Mouse (Mus musculus) left cerebral cortex, adult 9 months (tissue): ENCODE measurements at regions not wholly inside any gene's neighbourhood (a gene's known extent, or its start where the extent isn't known, plus 50 kb on each side); places are given as distances from the start of the nearest gene placed in this dataset.

ENCODE experiments used
- DNase-seq, 2 experiments: peaks; one replicate each; pipeline ENCODE4 v3.0.0; 2022; ENCODE audit warnings: low spot score in 2 of 2

DNA sequence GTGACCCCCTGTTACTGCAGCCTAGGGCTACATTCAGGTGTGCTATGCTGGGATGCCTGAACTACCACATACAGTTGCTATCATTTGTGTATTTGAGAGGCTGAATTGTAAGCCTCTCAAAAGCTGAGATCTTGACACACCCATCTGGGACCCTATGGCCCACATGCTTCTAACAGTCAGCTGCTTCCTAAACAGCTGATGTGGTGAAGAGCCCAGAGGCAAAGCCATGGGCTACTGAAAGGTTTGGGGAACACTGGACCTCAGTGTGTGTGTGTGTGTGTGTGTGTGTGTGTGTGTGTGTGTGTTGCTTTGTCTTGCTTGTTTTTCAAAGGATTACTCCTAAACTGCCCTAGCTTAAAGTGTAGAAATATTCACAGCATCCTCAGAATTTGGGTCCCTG is 75.0 kb downstream of the Lbh start:
- no peak for DNase-seq

GRCm38 (mm10) chr17:72993626-72994025 is 75.5 kb downstream of the Lbh start:
- DNase-seq = no peak

GRCm38 (mm10) chr17:72996539-72996938 is 78.4 kb downstream of the Lbh start:
- no peak for DNase-seq

DNA sequence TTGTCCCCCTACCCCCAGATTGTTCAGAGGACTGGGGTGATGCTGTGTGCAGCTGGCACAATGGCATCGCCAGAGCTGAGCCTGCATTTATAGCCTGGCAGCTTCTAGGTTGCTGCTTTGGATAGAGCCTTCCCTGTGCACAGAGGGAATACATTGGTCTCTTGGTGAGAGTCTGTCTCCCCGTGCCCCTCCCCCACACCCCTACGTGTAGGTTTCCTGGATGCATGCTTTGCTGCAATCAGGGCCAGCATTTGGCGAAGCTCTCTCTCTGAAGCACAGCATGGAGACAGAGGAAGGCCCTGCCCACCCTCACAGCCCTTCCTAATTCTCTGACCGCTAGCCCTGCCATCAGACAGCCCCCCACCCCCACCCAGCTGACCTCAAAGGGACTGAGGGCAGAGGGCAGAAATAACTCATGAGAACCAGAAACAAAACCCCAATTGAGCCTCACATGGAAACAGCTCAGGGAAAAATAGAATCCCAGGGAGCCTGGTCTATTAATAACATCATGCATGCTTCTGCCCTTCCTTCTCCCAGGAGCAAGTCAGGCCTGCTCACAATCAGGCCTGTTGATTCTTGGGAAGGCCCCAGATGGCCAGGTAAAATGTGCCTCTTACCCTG is 79.3 kb downstream of the Lbh start:
- no peak for DNase-seq

GRCm38 (mm10) chr17:73005100-73005499 is 87.0 kb downstream of the Lbh start:
- no peak for DNase-seq

DNA sequence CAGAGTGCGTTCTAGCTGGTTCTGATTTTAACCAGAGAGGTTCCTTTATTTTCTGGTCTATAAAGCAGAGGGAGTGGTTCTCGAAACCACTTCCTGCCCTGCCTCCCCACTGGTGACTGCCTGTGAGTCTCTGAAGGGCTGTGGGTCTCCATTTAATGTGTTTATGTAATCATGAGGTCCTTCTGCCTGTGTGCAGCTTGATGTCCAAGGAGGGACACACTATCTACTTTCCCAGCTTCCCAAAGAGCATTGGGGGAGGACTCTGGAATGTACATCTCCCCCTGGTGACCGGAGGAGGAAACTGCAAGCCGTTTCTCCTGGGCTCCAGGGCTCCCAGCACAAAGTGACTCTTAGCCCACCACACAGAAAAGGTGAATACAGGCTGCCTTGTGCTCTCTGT is 90.8 kb downstream of the Lbh start:
- DNase-seq = peak in 1 of 2 experiments; percentile 60

GRCm38 (mm10) chr17:73009962-73010361 is 91.9 kb downstream of the Lbh start:
- no peak for DNase-seq

DNA sequence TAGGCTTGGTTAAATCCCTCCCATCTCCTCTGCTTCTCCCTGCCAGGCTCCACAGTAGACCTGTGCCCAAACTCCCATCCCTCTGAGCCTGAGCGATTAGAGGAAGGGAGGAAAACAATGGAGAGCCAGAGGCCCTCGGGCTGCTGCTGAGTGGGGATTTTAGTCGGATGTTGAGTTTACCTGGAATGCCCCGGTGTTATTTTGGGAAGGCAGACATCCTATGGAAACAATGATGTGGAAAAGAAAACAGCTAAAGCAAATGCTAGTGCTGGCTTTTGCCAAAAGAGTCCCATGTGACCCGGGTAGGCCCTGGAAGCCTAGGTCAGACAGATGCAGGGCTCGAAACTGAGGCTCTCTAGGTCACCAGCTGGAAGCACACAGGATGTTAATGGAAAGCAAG is 94.3 kb downstream of the Lbh start:
- no peak for DNase-seq

- no peak for DNase-seq
These were observed 94.8 kb upstream of the Lclat1 start for GRCm38 (mm10) chr17:73012954-73013353.

DNA sequence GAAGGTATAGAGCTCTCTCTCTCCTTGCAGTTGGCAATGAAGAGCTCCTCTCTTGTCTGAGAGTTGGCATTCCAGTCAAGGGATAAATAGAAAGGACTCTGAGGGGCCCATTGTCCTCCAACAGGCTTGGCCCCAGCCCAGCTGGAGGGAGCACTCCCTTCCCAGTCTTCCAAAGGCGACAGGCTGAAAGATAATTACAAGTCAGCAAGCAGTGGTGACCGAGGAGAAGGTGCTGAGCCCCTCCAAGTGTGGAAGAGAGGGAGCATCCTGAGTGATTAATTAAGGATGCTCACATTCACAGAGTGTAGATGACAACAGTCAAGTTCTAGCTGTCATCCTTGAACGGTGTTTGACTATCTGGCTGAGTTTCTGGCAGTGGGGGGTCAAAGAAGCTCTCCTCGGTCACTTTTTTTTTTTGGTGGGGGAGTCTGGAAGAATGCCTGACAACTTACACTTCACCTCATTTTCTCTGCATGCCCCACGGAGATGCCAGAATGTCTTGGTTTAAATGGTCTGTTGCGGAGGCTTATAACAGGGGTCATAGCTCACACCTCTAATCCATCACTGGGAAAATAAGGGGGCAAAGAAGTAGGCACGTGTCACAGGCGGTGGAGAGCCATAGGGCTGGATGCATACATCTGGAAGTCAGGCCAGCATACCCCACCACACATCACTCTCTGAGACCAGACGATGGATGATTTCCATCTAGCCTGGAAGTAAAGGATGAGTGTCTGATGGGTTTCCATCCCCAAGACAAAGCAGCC is 93.5 kb upstream of the Lclat1 start:
- no peak for DNase-seq

- DNase-seq = no peak
These were observed 90.6 kb upstream of the Lclat1 start for GRCm38 (mm10) chr17:73017173-73017572.

DNA sequence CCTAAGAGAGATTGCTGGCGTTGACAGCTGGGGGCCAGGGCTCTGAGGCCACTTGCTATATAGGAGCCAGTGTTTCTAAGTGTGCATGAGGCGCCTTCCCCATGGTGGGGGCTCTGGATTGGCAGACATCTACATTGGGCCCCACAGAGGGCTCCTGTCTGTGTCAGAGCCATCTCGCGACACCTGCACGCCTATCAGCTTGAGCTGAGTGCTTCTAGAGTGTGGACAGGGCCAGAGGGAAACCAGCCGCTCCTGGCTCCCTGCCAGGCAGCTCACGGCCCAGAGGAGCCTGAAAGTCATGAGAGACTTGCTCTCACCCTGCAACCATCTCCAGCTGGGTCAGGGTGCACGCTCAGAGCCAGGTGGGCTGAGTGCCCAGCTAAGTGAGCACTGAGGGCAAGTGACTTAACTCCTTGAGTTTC is 85.1 kb upstream of the Lclat1 start:
- no peak for DNase-seq

GRCm38 (mm10) chr17:73023362-73024107 is 84.2 kb upstream of the Lclat1 start:
- no peak for DNase-seq

GRCm38 (mm10) chr17:73027122-73027521 is 80.7 kb upstream of the Lclat1 start:
- no peak for DNase-seq

DNA sequence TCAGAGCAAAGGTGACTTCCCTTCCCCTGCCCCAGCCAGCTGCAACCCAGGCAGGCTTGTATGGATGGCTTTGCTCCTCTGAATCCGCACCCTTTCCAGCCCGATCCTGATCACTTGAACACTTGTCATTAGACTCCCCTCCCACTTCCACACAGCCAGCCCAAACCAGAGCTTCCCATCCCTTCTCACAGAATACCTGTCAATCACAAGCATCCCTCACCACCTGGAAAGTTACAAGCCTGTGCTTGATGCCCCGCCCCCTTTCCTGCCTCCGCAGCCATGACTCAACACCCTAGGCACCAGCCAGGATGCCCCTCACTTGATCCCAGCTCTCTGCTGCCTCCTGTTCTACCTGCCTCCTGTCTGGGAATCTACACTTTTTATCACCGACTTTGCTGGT is 76.0 kb upstream of the Lclat1 start:
- peak in 1 of 2 experiments; percentile 27 for DNase-seq

- DNase-seq = no peak
These were observed 75.5 kb upstream of the Lclat1 start for GRCm38 (mm10) chr17:73032326-73032725.

DNA sequence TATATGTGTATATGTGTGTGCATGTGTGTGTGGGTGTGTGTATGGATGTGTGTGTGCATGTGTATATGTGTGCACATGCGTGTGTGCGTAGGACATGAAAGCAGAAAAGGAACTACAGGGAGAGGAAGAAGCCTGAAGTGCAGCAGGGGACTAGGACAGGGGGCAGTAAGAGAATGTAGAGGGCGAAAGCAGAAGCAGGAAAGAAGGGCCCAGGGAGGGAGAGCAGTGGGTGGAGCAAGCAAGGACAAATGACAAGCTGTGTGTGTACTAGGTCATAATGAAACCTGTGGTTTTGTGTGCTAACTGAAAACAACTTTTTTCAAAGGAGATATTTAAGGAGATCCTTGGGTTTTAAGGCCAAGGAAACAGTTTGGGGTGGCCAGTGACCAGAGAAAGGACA is 73.4 kb upstream of the Lclat1 start:
- DNase-seq = peak in 1 of 2 experiments; percentile 19

DNA sequence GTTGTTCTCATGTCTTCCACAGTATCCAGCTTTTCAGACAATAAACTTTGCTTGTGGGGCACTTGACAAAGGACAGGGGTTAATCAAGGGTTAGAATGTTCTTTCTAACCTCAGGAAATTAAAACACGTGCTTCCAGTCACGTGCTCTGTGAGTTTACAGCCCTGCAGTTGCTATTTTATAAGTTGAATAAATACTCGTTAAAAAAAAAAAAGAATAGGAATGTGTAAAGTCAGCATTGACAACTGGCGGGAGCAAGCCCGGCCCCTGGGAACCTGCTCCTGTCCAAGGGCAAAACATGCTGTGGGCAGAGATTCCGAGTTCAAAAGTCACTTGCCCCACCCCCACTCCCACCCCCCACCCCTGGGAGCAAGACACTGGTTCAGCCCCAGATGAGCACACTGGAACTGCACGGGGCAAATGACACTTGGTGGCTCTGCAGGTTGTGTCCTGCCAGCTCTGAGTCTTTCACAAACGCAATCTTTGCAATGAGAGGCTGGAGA is 72.8 kb upstream of the Lclat1 start:
- DNase-seq = no peak

- DNase-seq = no peak
These were observed 70.9 kb upstream of the Lclat1 start for GRCm38 (mm10) chr17:73036845-73037244.

DNA sequence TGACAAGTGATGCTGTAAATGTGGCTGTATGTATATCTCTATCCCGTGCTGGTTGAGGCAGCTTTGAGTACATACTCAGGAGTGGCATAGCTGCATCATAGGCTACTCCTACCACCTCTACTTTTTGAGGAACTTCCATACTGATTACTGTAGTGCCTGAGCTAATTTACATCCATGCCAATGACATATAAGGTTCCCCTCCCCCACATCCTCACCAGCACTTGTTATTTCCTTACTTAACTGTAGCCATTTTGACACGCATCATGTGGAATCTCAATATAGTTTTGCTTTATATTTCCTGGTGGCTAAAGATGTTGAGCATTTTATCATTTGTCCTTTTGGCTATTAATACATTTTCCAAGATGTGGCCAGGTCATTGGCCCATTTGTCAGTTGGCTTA is 69.2 kb upstream of the Lclat1 start:
- DNase-seq = no peak

- DNase-seq = peak; percentile 15 to 19
These were observed 62.7 kb upstream of the Lclat1 start for GRCm38 (mm10) chr17:73044918-73045580.

DNA sequence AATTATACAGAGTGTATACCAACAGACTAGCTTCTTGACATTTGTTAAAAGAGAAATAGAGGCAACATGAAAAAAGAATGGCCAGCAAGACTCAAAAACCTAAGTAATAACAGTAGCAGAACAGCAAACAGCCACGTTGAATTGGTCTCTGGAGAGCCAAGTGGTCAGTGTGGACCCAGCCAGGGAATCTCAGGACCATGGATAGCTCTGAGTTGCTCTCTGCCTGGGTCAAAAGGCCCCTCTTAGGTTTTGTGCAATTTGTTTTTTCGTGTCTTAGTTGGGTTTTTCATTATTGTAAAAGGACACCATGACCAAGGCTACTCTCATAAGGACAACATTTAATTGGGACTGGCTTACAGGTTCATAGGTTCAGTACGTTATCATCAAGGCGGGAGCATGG is 60.8 kb upstream of the Lclat1 start:
- DNase-seq = no peak
